Mouse (Mus musculus): ENCODE measurements around the gene Eme2.

DNA sequence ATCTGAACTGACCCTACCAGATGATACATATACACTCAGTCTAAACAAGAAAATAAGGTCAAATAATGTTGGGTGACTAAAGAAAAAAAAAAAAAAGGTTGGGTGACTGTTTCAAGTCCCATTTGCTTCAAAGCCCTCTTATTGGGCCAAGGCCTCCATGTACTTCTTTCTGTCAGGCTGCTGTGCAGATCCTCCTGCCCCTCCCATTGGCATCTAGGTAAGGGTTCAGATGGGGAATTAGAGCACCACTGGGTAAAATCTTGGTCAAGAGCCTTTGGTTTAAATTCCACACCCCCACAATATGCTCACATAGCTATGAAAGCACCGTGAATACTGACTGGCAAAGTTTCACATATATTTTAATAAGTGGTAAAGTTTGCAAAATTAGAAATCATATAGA is 28.4 kb upstream of the Eme2 start:
- TF ChIP-seq CTCF (IDR thresholded peaks at IDR 0.05; ENCODE audit: borderline replicate concordance, insufficient read depth, low read length) (no peak), POLR2A (IDR thresholded peaks at IDR 0.05; ENCODE audit: low read depth, low read length) (no peak)
